Mouse (Mus musculus) forebrain, embryonic 11.5 days (tissue): ENCODE data around the gene Ddx51. TPM values are rescaled to one million over a fixed set of nuclear protein-coding genes. Genes with fewer than 3 reads are reported as not detected.

ENCODE experiments used
- ATAC-seq: fragments of 200-750 bp; cut with Nextera tagmentation; replicated peaks from 2 replicates; pipeline ENCODE4 v1.8.0; 2017; ENCODE audit warnings: moderate TSS enrichment; ENCODE audit not compliant: low FRiP score
- DNase-seq: peaks from one replicate; pipeline ENCODE4 v3.0.0-alpha.2; 2017; ENCODE audit warnings: low spot score
- H3K27ac ChIP-seq: fragments of 300-500 bp; sonication (generic); 2 replicates; pipeline ENCODE4 v1.5.1; 2014; ENCODE audit warnings: low read depth, low read length
- H3K27me3 ChIP-seq: fragments of 300-500 bp; sonication (generic); 2 replicates; pipeline ENCODE4 v1.6.1; 2014; ENCODE audit warnings: mild to moderate bottlenecking, low read length, mixed read lengths; ENCODE audit not compliant: control insufficient read depth, insufficient read depth
- H3K36me3 ChIP-seq: fragments of 300-500 bp; sonication (generic); 2 replicates; pipeline ENCODE4 v1.6.1; 2014; ENCODE audit warnings: mild to moderate bottlenecking, low read length, moderate library complexity, mixed read lengths; ENCODE audit not compliant: control insufficient read depth, insufficient read depth
- H3K4me1 ChIP-seq: fragments of 300-500 bp; sonication (generic); replicated peaks from 2 replicates; pipeline ENCODE4 v1.6.1; 2014; ENCODE audit warnings: low read length, mixed read lengths; ENCODE audit not compliant: control insufficient read depth, insufficient read depth
- H3K4me2 ChIP-seq: fragments of 300-500 bp; sonication (generic); 2 replicates; pipeline ENCODE4 v1.6.1; 2014; ENCODE audit warnings: low read depth, mild to moderate bottlenecking, low read length, moderate library complexity, mixed read lengths; ENCODE audit not compliant: severe bottlenecking
- H3K4me3 ChIP-seq: fragments of 300-500 bp; sonication (generic); 2 replicates; pipeline ENCODE4 v1.5.1; 2014; ENCODE audit warnings: low read depth, low read length
- H3K9ac ChIP-seq: fragments of 300-500 bp; sonication (generic); 2 replicates; pipeline ENCODE4 v1.6.1; 2014; ENCODE audit warnings: low read length
- H3K9me3 ChIP-seq: fragments of 300-500 bp; sonication (generic); 2 replicates; pipeline ENCODE4 v1.6.1; 2016; ENCODE audit warnings: low read length, mixed read lengths; ENCODE audit not compliant: control insufficient read depth
- WGBS: fragments of 180-500 bp; shearing (Covaris S2); extraction: QIAGEN DNeasy Blood & Tissue Kit; methylation state at CpG from one replicate; pipeline ENCODE4 v1.1.7; 2014; 5-methylcytosine and 5-hydroxymethylcytosine counted together
- microRNA-seq: library from miRNA; unstranded; fragments of <30 nt; microRNA quantifications from one replicate; pipeline ENCODE4, GENCODE M21; 2016; ENCODE audit not compliant: insufficient number of aligned reads
- polyA plus RNA-seq: library from polyadenylated mRNA; unstranded; fragments of >200 nt; fragmentation: Nextera tagmentation; extraction: Ambion mirVana; gene quantifications from 2 replicates; pipeline ENCODE4 v1.2.1, GENCODE M21; 2014

Ddx51 gene
- polyA plus RNA-seq, 1 experiment from 2014 or later = 43.0 TPM

DNA sequence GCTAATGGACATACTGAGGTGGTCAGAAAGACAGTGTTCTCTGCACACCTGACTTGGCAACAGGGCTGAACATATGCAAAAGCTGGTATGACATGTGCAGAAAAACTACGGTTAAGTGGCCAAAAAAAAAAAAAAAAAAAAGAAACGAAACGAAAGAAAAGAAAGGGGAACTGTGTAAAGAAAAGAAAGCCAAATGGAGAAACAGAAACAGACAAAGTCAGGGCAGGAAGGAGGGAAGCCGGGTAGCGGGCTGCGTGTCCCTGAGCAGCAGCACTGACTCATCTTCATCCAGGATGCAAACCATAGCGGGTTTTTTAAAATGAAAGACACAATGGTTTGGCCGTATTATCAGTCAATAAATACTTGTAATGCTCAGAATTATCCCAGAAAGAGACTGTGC is 28.8 kb downstream of the Ddx51 start:
- Histone ChIP-seq H3K36me3 (peaks cover 14% of the 10 kb centered on the region; the same call in 1 of the 2 replicates), H3K4me3 (no peak overlapping the region)
- 92% methylated on average over 7 of the region's 8 CpGs for WGBS

GRCm38 (mm10) chr5:110698617-110699016 is 45.4 kb downstream of the Ddx51 start:
- Histone ChIP-seq H3K4me1 (no peaks in the 10 kb centered on the region), H3K27me3 (no peaks in the 10 kb centered on the region), H3K4me3 (no peak overlapping the region), H3K9ac (no peak overlapping the region), H3K4me2 (no peak overlapping the region), H3K36me3 (peaks cover 7% of the 10 kb centered on the region; the same call in 1 of the 2 replicates), H3K27ac (no peak overlapping the region), H3K9me3 (no peaks in the 10 kb centered on the region)
- ATAC-seq (no peak), DNase-seq (no peak)
- 90% methylated on average over 4 of the region's 4 CpGs for WGBS

More for the DNA sequence above, 28.8 kb downstream of the Ddx51 start:
- no peak for ATAC-seq
- Histone ChIP-seq H3K9me3 (no peaks in the 10 kb centered on the region), H3K27ac (no peak overlapping the region), H3K9ac (no peak overlapping the region), H3K4me1 (no peaks in the 10 kb centered on the region), H3K27me3 (no peaks in the 10 kb centered on the region), H3K4me2 (no peak overlapping the region)
- DNase-seq = no peak

DNA sequence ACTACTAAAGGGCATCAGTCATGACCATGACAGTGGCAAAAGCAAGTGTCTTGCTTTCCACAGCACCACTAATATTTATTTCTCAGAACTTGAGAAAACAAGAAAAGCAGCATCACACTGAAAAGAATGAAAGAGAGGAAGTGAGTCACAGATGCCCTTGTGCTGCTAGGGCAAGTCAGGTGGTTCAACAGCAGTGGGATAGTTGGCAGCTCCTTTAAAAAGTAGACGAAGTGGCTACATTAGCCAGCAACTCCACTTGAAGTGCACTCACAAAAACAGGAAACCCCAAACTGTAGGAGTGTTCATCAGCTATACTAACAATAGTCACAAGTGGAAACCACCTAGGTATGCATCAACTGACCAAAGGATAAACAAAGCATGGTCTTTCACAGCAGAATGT is 50.8 kb downstream of the Ddx51 start:
- no peak overlapping the region for H3K4me2 ChIP-seq
- no peaks in the 10 kb centered on the region for H3K9me3 ChIP-seq
- WGBS = 97% methylated on average over 1 of the region's 1 CpGs
- H3K9ac ChIP-seq = no peak overlapping the region
- no peak overlapping the region for H3K4me3 ChIP-seq
- ATAC-seq = no peak
- no peaks in the 10 kb centered on the region for H3K27me3 ChIP-seq
- no peaks in the 10 kb centered on the region for H3K4me1 ChIP-seq
- no peak for DNase-seq
- H3K27ac ChIP-seq = no peak overlapping the region
- peaks cover 2% of the 10 kb centered on the region; the same call in 1 of the 2 replicates for H3K36me3 ChIP-seq

GRCm38 (mm10) chr5:110709256-110709655 is 56.0 kb downstream of the Ddx51 start:
- H3K4me3 ChIP-seq = no peak overlapping the region
- H3K4me2 ChIP-seq = no peak overlapping the region
- DNase-seq (no peak), ATAC-seq (no peak)
- no peaks in the 10 kb centered on the region for H3K4me1 ChIP-seq
- no peaks in the 10 kb centered on the region for H3K9me3 ChIP-seq
- H3K9ac ChIP-seq = no peak overlapping the region
- 97% methylated on average over 4 of the region's 4 CpGs for WGBS
- no peaks in the 10 kb centered on the region for H3K27me3 ChIP-seq
- H3K36me3 ChIP-seq = no peaks in the 10 kb centered on the region; the same call in 1 of the 2 replicates
- no peak overlapping the region for H3K27ac ChIP-seq

Small RNA genes within 50 kb of the gene (microRNA-seq; reads per million reads assigned to microRNA genes)
- gene Mir7026 = 4.2 reads per million

Other genes starting within 250 kb of the Ddx51 start
- 39.5 and 41.1 TPM in 2 replicates for gene Fbrsl1, start 204.9 kb upstream of the Ddx51 start, polyA plus RNA-seq
- gene Galnt9, start 109.1 kb upstream of the Ddx51 start, polyA plus RNA-seq = 1.6 and 2.1 TPM in 2 replicates
- 68.9 and 78.2 TPM in 2 replicates for gene Noc4l, start within 50 bp of the Ddx51 start, polyA plus RNA-seq
- 59.0 and 76.8 TPM in 2 replicates for gene Ep400, start 117.3 kb downstream of the Ddx51 start, polyA plus RNA-seq
- 23.2 and 23.5 TPM in 2 replicates for gene Pus1, start 127.2 kb downstream of the Ddx51 start, polyA plus RNA-seq
- gene Ulk1, start 156.6 kb downstream of the Ddx51 start, polyA plus RNA-seq = 39.4 and 42.8 TPM in 2 replicates
- 18.6 TPM in 2 replicates for gene Hscb, start 186.3 kb downstream of the Ddx51 start, polyA plus RNA-seq
- gene Chek2, start 186.5 kb downstream of the Ddx51 start, polyA plus RNA-seq = 38.2 and 45.6 TPM in 2 replicates
- gene Ttc28, start 226.4 kb downstream of the Ddx51 start, polyA plus RNA-seq = 17.0 and 19.9 TPM in 2 replicates